Comparison of ENCODE assay signal across 9 mouse cellular contexts in genomic region chr2:9331630-9332352, GRCm38 (mm10).
DNase-seq lines count a peak whose midpoint lies in the region; ATAC-seq and TF ChIP-seq lines count a peak whose summit lies in the region.
"Had no signal": no experiment of that assay in that cellular context is flagged by ENCODE, and none has a peak within 500 bp of the region (broad histone marks: within the 10 kb centered on the region; RNA-seq: fewer than 3 reads in every experiment).

No protein-coding gene starts in this region.

- no peak overlapping the region for H3K4me3 ChIP-seq in lung, embryonic 15.5 days
- no peak overlapping the region for H3K4me3 ChIP-seq in lung, postnatal 0 days (ENCODE audit: low read depth, low read length)

- no peak for TF ChIP-seq EP300 in lung, postnatal 0 days (IDR thresholded peaks at IDR 0.05)

- no peaks in the 10 kb centered on the region for H3K4me1 ChIP-seq in lung, embryonic 15.5 days
- H3K4me1 ChIP-seq in lung, postnatal 0 days (ENCODE audit: insufficient read depth, low read depth, low read length) = no peaks in the 10 kb centered on the region

- H3K9ac ChIP-seq in lung, embryonic 15.5 days = no peak overlapping the region
- no peak overlapping the region for H3K9ac ChIP-seq in lung, postnatal 0 days (replicated peaks; ENCODE audit: low read depth)

- DNase-seq in frontal cortex, adult 2 months (ENCODE audit: extremely low spot score in 1 of 2, low spot score in 1 of 2) = peak; percentile 6 to 23
- DNase-seq in frontal cortex, postnatal 10 days (ENCODE audit: low spot score in 2 of 2) = no peak
- no peak for DNase-seq in lung, postnatal 0 days (ENCODE audit: low spot score)
- DNase-seq in layer of hippocampus, postnatal 36 days = peak; percentile 2 to 4
- peak; percentile 1 to 5 for DNase-seq in right cerebral cortex, postnatal 36 days (ENCODE audit: low spot score in 2 of 2)
- DNase-seq in gastrocnemius, postnatal 4 days (ENCODE audit: low spot score in 2 of 2) = no peak
- DNase-seq in urinary bladder, postnatal 25 days (ENCODE audit: low spot score) = no peak
- DNase-seq: cerebellum, adult 11 months had no signal

- H3K36me3 ChIP-seq in lung, embryonic 15.5 days = no peaks in the 10 kb centered on the region
- no peaks in the 10 kb centered on the region for H3K36me3 ChIP-seq in lung, postnatal 0 days (ENCODE audit: insufficient read depth, low read length)

- no peak overlapping the region for H3K27ac ChIP-seq in lung, embryonic 15.5 days
- no peak overlapping the region for H3K27ac ChIP-seq in lung, postnatal 0 days (ENCODE audit: low read length)

- peak; percentile 39; the same call in 1 of the 2 replicates for ATAC-seq in lung, embryonic 15.5 days (ENCODE audit: borderline replicate concordance, extremely low read depth, low FRiP score, low TSS enrichment)
- ATAC-seq in lung, postnatal 0 days = no peak

- no peak for TF ChIP-seq CTCF in lung, postnatal 0 days (IDR thresholded peaks at IDR 0.05)

- H3K9me3 ChIP-seq in lung, embryonic 15.5 days = no peaks in the 10 kb centered on the region
- H3K9me3 ChIP-seq in lung, postnatal 0 days (ENCODE audit: low read length) = no peaks in the 10 kb centered on the region

- no peaks in the 10 kb centered on the region for H3K27me3 ChIP-seq in lung, embryonic 15.5 days
- H3K27me3 ChIP-seq in lung, postnatal 0 days (replicated peaks; ENCODE audit: insufficient read depth, low read length) = no peaks in the 10 kb centered on the region

- H3K4me2 ChIP-seq in lung, embryonic 15.5 days = no peak overlapping the region
- no peak overlapping the region for H3K4me2 ChIP-seq in lung, postnatal 0 days (replicated peaks; ENCODE audit: low read depth, low read length)

- WGBS in lung, embryonic 15.5 days = 33% methylated on average over 16 of the region's 16 CpGs
- WGBS in lung, postnatal 0 days = 38% methylated on average over 16 of the region's 16 CpGs

Comparison
In these comparisons a context has a peak if more than half of its experiments do, and no peak if none do; other contexts are left out.
1. DNase-seq: peak in frontal cortex, adult 2 months (2 of 2), layer of hippocampus, postnatal 36 days (2 of 2) and right cerebral cortex, postnatal 36 days (2 of 2); none in frontal cortex, postnatal 10 days (0 of 2), lung, postnatal 0 days (single experiment), gastrocnemius, postnatal 4 days (0 of 2) and urinary bladder, postnatal 25 days (single experiment).